Mouse (Mus musculus) heart, adult 8-10 months (tissue): Measurements from ENCODE around the gene Ehd2. TPM values are rescaled to one million over a fixed set of nuclear protein-coding genes. Genes with fewer than 3 reads are reported as not detected.
"Not testable (repeated sequence)": the region's sequence is repeated elsewhere in the genome, so short reads cannot be mapped to it uniquely, and the experiment has no call there.

Source experiments
- DNase-seq: peaks from one replicate; pipeline ENCODE4 v3.0.0; 2022; ENCODE audit warnings: low spot score
- total RNA-seq, 4 experiments: library from RNA; stranded (reverse); gene quantifications; 2 replicates each; pipeline ENCODE4 v1.2.4; 2022

The Ehd2 gene
- total RNA-seq, 4 experiments from 2014 or later: 54.4 to 95.0 (median 82.9) TPM

DNA sequence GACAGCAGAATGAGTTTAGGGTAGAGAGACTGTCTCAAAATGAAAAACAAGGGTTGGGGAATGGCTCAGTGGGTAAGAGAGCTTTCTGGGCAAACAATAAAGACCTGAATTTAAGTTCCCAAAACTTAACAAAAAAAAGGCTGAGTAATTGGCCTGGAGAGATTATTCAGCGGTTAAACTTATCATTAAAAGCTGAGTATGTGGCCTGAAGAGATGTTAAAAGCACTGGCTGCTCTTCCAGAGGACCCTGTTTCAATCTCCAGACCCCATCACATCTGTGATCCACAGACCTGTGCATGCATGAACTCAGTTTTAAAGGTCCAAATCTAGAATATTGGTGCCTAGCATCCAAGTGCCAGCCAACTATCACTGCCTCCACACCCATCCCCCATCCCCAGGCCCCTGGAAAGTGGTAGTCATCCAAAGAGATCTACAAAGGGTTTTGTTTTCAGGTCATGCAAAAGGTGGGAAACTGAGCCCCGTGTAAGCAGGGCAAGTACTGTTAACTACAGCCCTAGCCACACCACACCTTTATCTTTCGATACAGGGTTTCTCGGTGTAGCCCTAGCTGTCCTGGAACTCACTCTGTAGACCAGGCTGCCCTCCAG, 19.6 kb downstream of the Ehd2 start:
- DNase-seq: no peak

DNA sequence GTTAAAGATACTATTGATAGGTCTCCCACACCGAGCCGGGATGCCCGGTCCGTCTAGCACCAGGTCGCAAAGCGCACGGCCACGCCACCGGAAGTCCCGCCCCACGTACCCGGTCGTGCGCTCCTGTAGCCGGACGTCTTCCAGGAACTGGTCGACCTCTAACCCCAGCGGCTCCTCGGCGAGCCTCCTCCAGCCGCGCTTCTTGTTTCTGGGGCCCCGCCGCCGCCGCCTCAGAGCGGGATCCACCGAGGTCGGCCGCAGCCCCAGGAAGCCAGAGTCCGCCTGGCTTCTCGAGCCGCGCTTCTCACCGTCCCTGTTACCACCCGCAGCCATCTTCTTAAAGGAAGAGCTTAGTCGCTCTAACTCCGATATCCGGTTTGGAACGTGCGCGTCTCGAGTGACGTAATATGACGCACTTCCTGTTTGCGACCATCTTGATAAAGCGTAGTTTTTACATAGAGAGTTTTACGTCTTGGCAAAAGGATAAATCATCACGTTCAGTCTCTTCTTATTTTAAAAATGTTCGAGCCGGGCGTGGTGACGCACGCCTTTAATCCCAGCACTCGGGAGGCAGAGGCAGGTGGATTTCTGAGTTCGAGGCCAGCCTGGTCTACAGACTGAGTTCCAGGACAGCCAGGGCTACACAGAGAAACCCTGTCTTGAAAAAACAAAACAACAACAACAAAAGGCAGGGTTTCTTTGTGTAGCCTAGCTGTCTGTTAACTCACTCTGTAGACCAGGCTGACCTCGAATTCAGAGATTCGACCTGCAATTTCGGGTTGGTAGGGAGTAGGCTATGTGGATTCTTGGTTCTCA, 21.4 kb downstream of the Ehd2 start, which contains the start of gene Nop53:
Nop53 (minus strand) TSS at position 354 of the 816 bp plus-strand sequence.
- peak; percentile 96 for DNase-seq

- no peak for DNase-seq
Observed at GRCm38 (mm10) chr7:15945211-15945610, 22.2 kb downstream of the Ehd2 start.

DNA sequence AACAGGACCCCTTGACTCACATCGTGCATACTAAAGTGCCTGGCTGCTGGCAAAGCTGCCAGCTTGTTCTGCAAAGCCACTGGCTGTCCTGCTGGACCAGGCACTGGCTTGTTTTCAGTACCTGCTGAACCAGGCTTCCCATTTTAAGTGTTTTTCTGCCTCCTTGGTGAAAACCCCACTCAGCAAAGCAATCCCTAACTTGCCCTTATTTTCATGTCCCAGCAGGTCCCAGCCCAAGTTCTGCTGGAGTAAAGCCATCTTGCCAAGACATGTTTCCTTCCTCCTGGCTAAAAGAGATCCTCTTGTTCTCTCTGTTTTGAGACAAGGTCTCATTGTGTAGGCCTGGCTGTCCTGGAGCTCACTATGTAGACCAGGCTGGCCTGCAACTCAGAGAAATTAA, 23.1 kb downstream of the Ehd2 start:
- DNase-seq: no peak

- no peak for DNase-seq
Observed at GRCm38 (mm10) chr7:15938621-15939020, 28.7 kb downstream of the Ehd2 start.

DNA sequence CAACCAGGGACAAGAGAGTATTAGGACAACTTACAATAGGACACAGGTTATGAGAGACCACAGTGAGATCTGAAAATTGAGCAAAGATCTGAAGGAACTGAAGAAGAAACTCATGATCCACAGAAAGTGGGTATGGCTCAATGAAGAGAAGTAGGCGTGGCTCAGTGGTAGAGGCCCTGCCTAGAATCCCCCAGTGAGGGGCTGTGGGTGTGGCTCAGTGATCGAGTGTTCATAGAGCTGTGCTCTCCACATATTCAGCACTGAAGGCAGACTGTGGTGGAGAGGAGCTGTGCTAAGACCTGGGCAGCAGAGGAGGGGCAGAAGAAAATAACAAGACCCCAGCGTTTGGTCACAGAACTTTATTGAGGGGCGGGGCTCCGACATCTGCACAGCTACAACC, 29.9 kb downstream of the Ehd2 start:
- no peak for DNase-seq

- DNase-seq: peak; percentile 80
Observed at GRCm38 (mm10) chr7:15933437-15934359, 33.7 kb downstream of the Ehd2 start.

- no peak for DNase-seq
Observed at GRCm38 (mm10) chr7:15931635-15932034, 35.7 kb downstream of the Ehd2 start.

DNA sequence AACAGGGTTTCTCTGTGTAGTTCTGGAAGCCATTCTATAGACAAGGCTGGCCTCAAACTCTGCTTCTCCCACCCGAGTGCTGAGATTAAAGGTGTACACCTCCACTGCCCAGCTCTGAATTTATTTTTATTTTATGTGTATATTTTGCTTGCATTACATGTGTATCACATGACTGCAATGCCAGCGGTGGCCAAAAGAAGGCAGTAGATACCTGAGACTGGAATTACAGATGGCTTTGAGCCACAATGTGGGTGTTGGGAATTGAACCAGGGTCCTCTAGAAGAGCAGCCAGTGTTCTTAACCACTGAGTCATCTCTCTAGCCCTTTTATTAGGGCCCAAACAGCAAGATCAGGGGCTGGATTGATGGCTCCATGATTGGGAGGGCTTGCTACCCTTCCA, 36.8 kb downstream of the Ehd2 start:
- no peak for DNase-seq

GRCm38 (mm10) chr7:15929910-15930309, 37.5 kb downstream of the Ehd2 start:
- peak; percentile 74 for DNase-seq

GRCm38 (mm10) chr7:15922220-15922773, 45.1 kb downstream of the Ehd2 start, which contains the start of gene Selenow:
Selenow (minus strand) TSS chr7:15922402.
- peak; percentile 89 for DNase-seq

- DNase-seq: no peak
Observed at GRCm38 (mm10) chr7:15921796-15922195, 45.6 kb downstream of the Ehd2 start.

DNA sequence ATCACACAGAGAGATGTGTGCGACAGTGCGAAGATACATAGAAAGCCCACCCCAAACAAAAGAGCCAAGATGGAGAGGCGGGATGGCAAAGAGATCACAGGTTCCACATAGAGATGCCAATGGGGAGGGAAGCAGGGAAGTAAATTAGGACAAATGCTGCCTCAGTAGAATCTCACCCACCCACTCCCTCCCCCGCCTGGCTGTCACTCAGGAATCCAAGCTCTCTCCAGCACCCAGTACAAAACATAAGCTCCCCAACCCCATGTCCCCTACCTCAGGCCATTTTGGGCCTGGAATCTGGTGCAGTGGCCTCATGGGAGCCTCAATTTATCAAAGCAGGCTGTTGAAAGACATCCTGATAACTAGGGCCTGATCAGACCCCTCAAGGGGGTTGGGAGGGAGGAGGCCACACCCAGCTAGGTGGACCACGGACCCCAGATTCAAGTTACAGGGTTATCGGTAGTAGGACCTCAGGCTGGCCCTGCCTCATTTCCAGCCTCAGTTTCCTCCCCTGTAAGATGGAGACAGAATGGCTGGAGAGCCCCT, 46.6 kb downstream of the Ehd2 start:
- DNase-seq: no peak

- no peak for DNase-seq
Observed at GRCm38 (mm10) chr7:15919947-15920346, 47.4 kb downstream of the Ehd2 start.

GRCm38 (mm10) chr7:15918371-15918770, 49.0 kb downstream of the Ehd2 start:
- DNase-seq: no peak

DNA sequence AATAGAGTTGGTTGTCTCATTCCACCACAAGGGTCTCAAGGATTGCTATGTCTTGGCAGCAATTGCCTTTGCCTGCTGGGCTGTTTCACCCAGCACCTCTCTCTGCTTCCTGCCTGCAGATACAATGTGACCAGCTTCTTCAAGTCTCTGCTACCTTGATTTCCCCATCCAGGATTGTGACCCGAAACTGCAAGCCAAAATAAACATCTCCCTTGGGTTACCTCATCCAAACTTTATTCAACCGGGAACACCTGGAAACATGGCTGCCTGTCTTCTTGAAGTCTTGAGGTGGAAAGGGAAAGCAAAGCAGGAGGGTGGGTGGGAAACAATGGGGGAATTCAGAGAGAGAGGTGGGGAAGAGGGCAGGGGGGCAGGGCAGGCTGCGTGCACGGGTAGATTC, 50.4 kb downstream of the Ehd2 start:
- DNase-seq: no peak

GRCm38 (mm10) chr7:15916134-15916723, 51.1 kb downstream of the Ehd2 start:
- DNase-seq: no peak

- not testable (repeated sequence) for DNase-seq
Observed at GRCm38 (mm10) chr7:15915695-15916094, 51.7 kb downstream of the Ehd2 start.

DNA sequence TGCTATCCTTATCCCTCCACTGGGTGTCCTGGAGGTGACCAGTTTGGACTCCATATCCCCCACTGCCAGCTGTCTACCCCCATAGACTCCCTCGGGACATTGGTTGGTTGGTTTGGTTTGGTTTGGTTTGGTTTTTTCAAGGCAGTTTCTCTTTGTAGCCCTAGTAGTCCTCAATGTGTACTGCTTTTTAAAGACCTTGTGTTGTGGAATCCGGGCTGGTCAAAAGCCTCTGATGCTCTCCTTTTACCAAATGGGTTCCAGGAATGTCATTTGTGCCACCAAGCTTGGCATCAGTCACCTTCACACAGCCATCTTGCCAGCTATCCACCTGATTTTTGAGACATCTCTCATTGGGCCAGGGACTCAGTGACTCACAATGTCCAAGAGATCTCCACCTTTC, 52.6 kb downstream of the Ehd2 start:
- no peak for DNase-seq

DNA sequence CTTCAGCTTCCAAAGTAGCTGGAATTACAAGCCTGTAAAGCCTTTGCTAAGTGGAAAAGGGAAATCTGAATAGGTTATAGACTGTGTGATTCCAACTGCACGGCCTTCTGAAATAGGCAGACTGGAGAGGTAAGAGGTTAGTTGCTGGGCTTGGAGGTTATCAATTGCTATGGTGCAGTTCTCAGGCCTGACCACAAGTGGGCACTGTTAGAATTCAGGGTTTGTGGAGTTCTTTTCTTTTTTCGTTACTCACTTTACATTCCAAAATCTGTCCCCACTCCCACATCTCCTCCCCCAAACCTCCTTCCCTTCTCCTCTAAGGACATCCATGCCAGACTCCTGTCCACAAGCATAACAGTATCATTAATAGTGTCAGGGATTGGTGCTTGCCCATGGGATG, 53.1 kb downstream of the Ehd2 start:
- peak; percentile 33 for DNase-seq

DNA sequence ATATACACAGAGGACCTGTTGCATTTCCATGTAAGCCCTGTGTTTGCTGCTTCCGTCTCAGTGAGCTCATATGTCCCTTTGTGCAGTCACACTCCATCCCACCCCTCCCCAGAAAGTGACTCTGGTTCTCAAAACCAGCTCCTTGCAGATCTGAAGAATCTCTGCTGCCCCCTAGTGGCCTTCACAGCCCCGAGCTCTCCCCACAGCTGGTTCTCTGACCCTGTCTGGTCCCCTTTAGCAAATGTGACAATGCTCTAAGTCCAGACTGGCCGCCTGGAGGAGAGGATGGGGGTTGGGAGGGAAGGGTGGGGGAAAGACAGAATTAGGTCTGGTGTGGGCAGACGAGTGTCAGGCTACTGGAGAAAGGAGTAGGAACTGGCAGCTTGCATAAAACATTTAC, 55.2 kb downstream of the Ehd2 start:
- peak; percentile 50 for DNase-seq
